Mouse (Mus musculus): ENCODE measurements at regions not wholly inside any gene's neighbourhood (a gene's known extent, or its start where the extent isn't known, plus 50 kb on each side); places are given as distances from the start of the nearest gene placed in this dataset.

GRCm38 (mm10) chr13:44509526-44510159, 219.6 kb upstream of the Jarid2 start:
- Histone ChIP-seq H3K36me3 (ENCODE audit: control insufficient read depth) (no peaks in the 10 kb centered on the region), H3K27me3 (ENCODE audit: control insufficient read depth) (no peaks in the 10 kb centered on the region), H3K4me3 (replicated peaks) (no peak overlapping the region), H3K4me1 (ENCODE audit: control insufficient read depth) (no peaks in the 10 kb centered on the region), H3K9me3 (ENCODE audit: control insufficient read depth, low read length) (no peaks in the 10 kb centered on the region)
- no peak for TF ChIP-seq GATA1 (IDR thresholded peaks at IDR 0.05; ENCODE audit: low read length)
- no peak for TF ChIP-seq TAL1 (IDR thresholded peaks at IDR 0.05; ENCODE audit: low read length)

GRCm38 (mm10) chr13:44513378-44514285, 215.6 kb upstream of the Jarid2 start:
- Histone ChIP-seq H3K4me3 (replicated peaks) (no peak overlapping the region), H3K4me1 (ENCODE audit: control insufficient read depth) (no peaks in the 10 kb centered on the region), H3K36me3 (ENCODE audit: control insufficient read depth) (no peaks in the 10 kb centered on the region), H3K9me3 (ENCODE audit: control insufficient read depth, low read length) (no peaks in the 10 kb centered on the region), H3K27me3 (ENCODE audit: control insufficient read depth) (no peaks in the 10 kb centered on the region)
- TF ChIP-seq TAL1 (IDR thresholded peaks at IDR 0.05; ENCODE audit: low read length) (no peak), GATA1 (IDR thresholded peaks at IDR 0.05; ENCODE audit: low read length) (no peak)

DNA sequence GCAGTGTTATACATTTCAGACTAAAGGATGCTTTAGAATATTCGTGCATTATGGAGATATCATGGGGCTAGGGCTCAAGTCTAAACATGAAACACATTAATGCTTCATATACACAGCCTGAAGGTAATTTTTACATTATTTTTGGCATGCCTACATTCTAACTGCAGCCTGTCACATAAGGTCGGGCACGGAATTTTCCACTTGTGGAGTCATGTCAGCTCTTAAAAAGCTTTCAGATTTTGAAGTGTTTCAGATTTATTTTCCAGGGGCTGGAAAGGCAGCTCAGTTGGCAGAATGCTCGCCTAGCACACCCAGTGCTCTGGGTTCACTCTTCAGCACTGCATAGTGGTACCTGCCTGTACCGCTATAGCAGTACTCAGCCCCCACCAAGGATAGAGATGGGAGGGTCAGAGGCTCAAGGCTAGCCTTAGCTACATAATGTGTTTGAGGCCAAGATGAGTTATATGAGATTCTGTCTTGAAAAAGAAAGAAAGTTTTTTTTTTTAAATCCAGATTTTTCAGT, 214.6 kb upstream of the Jarid2 start:
- no peak overlapping the region for H3K4me3 ChIP-seq (replicated peaks)
- no peak for TF ChIP-seq TAL1 (IDR thresholded peaks at IDR 0.05; ENCODE audit: low read length)
- no peak for TF ChIP-seq GATA1 (IDR thresholded peaks at IDR 0.05; ENCODE audit: low read length)
- no peaks in the 10 kb centered on the region for H3K27me3 ChIP-seq (ENCODE audit: control insufficient read depth)
- no peaks in the 10 kb centered on the region for H3K9me3 ChIP-seq (ENCODE audit: control insufficient read depth, low read length)
- H3K4me1 ChIP-seq (ENCODE audit: control insufficient read depth) = no peaks in the 10 kb centered on the region
- H3K36me3 ChIP-seq (ENCODE audit: control insufficient read depth) = no peaks in the 10 kb centered on the region

GRCm38 (mm10) chr13:44516863-44517262, 212.4 kb upstream of the Jarid2 start:
- Histone ChIP-seq H3K4me3 (replicated peaks) (no peak overlapping the region), H3K9me3 (ENCODE audit: control insufficient read depth, low read length) (no peaks in the 10 kb centered on the region), H3K4me1 (ENCODE audit: control insufficient read depth) (no peaks in the 10 kb centered on the region), H3K36me3 (ENCODE audit: control insufficient read depth) (no peaks in the 10 kb centered on the region), H3K27me3 (ENCODE audit: control insufficient read depth) (no peaks in the 10 kb centered on the region)
- TF ChIP-seq GATA1 (IDR thresholded peaks at IDR 0.05; ENCODE audit: low read length) (no peak), TAL1 (IDR thresholded peaks at IDR 0.05; ENCODE audit: low read length) (no peak)

DNA sequence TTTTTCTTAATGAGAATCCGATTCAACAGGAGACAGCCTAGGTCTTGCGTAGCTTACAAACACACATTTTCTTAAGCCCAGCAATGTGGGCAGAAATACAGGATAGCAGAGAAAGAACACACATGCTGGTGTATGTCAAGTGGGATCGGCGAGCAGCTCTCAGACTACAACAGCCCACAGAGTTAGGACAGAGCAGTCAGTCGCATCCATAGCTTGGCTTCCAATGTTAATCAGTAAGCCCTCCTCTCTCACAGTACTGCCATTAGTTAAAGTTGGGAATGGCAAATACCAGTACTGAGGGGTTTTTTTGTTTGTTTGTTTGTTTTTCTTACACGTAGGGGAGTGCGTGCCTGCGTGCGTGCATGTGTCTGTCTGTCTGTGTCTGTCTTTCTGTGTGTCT, 212.0 kb upstream of the Jarid2 start:
- TF ChIP-seq GATA1 (IDR thresholded peaks at IDR 0.05; ENCODE audit: low read length) = no peak
- no peak for TF ChIP-seq TAL1 (IDR thresholded peaks at IDR 0.05; ENCODE audit: low read length)
- no peaks in the 10 kb centered on the region for H3K4me1 ChIP-seq (ENCODE audit: control insufficient read depth)
- no peaks in the 10 kb centered on the region for H3K27me3 ChIP-seq (ENCODE audit: control insufficient read depth)
- H3K9me3 ChIP-seq (ENCODE audit: control insufficient read depth, low read length) = no peaks in the 10 kb centered on the region
- H3K4me3 ChIP-seq (replicated peaks) = no peak overlapping the region
- no peaks in the 10 kb centered on the region for H3K36me3 ChIP-seq (ENCODE audit: control insufficient read depth)

DNA sequence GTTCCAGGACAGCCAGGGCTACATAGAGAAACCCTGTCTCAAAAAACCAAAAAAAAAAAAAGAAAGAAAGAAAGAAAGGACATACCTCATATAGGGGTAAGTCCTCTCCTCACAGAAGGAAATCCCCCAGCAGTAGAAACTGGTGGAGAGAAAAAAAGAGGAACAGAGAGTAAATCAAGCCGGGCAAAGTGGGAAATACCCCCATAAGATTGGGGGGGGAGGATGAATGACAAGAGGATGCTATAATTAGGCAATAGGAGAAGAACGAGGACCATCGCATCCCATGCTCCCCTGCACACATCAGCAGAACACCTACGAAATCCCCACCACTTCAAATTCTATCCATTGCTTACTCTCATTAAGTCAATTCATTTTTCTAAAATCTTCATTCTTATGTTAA, 211.1 kb upstream of the Jarid2 start:
- no peaks in the 10 kb centered on the region for H3K9me3 ChIP-seq (ENCODE audit: control insufficient read depth, low read length)
- H3K27me3 ChIP-seq (ENCODE audit: control insufficient read depth) = no peaks in the 10 kb centered on the region
- no peaks in the 10 kb centered on the region for H3K4me1 ChIP-seq (ENCODE audit: control insufficient read depth)
- no peak overlapping the region for H3K4me3 ChIP-seq (replicated peaks)
- TF ChIP-seq GATA1 (IDR thresholded peaks at IDR 0.05; ENCODE audit: low read length) (no peak), TAL1 (IDR thresholded peaks at IDR 0.05; ENCODE audit: low read length) (no peak)
- H3K36me3 ChIP-seq (ENCODE audit: control insufficient read depth) = no peaks in the 10 kb centered on the region

DNA sequence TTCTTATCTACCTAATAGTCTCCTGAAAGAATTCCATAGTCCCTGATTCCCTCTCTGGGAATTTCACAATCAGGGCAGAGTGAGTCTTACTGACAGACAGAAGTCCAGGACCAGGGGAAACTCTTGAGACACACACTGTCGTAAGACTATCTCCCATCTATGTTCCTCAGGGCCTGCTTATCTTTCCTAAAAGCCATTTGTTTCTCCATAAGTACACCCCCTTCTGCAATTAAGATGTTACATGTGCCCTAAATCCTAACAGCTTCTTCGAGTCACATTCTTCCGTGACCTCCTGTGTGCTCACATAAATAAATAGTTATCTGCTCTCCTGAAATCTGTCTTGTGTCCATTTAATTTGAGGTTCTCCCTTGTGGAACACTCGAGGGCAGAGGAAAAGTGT, 205.8 kb upstream of the Jarid2 start:
- no peaks in the 10 kb centered on the region for H3K4me1 ChIP-seq (ENCODE audit: control insufficient read depth)
- H3K27me3 ChIP-seq (ENCODE audit: control insufficient read depth) = no peaks in the 10 kb centered on the region
- no peaks in the 10 kb centered on the region for H3K36me3 ChIP-seq (ENCODE audit: control insufficient read depth)
- no peaks in the 10 kb centered on the region for H3K9me3 ChIP-seq (ENCODE audit: control insufficient read depth, low read length)
- TF ChIP-seq GATA1 (IDR thresholded peaks at IDR 0.05; ENCODE audit: low read length) = no peak
- TF ChIP-seq TAL1 (IDR thresholded peaks at IDR 0.05; ENCODE audit: low read length) = no peak
- no peak overlapping the region for H3K4me3 ChIP-seq (replicated peaks)

- Histone ChIP-seq H3K9me3 (ENCODE audit: control insufficient read depth, low read length) (no peaks in the 10 kb centered on the region), H3K36me3 (ENCODE audit: control insufficient read depth) (no peaks in the 10 kb centered on the region), H3K4me3 (replicated peaks) (no peak overlapping the region), H3K4me1 (ENCODE audit: control insufficient read depth) (no peaks in the 10 kb centered on the region), H3K27me3 (ENCODE audit: control insufficient read depth) (no peaks in the 10 kb centered on the region)
- TF ChIP-seq TAL1 (IDR thresholded peaks at IDR 0.05; ENCODE audit: low read length) = no peak
- TF ChIP-seq GATA1 (IDR thresholded peaks at IDR 0.05; ENCODE audit: low read length) = no peak
Observed at GRCm38 (mm10) chr13:44530867-44531564, 198.3 kb upstream of the Jarid2 start.

Data from erythroblast, embryonic 14.5 days (primary cell).